Mouse (Mus musculus) adrenal gland, postnatal 4 days (tissue): Measurements from ENCODE around the gene Ssrp1. TPM values are rescaled to one million over a fixed set of nuclear protein-coding genes. Genes with fewer than 3 reads are reported as not detected.

Experiments used
- DNase-seq, 2 experiments: peaks; one replicate each; pipeline ENCODE4 v3.0.0; 2021 to 2022; ENCODE audit warnings: low spot score in 2 of 2, mixed read lengths in 2 of 2
- total RNA-seq, 2 experiments: library from RNA; stranded (reverse); gene quantifications; 2 replicates each; pipeline ENCODE4 v1.2.3; 2021

Ssrp1 gene
- total RNA-seq, 2 experiments from 2014 or later: 184 to 197 TPM

- DNase-seq: no peak
Measured at GRCm38 (mm10) chr2:85034169-85034568, 2.9 kb upstream of the Ssrp1 start.

- DNase-seq: no peak
Measured at GRCm38 (mm10) chr2:85036507-85037046, 457 bp upstream of the Ssrp1 start.

GRCm38 (mm10) chr2:85038336-85038735 is 1.3 kb downstream of the Ssrp1 start:
- no peak for DNase-seq

- DNase-seq: no peak
Measured at GRCm38 (mm10) chr2:85043623-85044022, 6.6 kb downstream of the Ssrp1 start.

GRCm38 (mm10) chr2:85046222-85046621 is 9.2 kb downstream of the Ssrp1 start:
- no peak for DNase-seq

GRCm38 (mm10) chr2:85047081-85047480 is 10.0 kb downstream of the Ssrp1 start:
- no peak for DNase-seq

GRCm38 (mm10) chr2:85047596-85048167 is 10.6 kb downstream of the Ssrp1 start, which contains the start of gene Tnks1bp1:
Gene Tnks1bp1 (plus strand): TSS chr2:85048022.
- peak; percentile 94 to 96 for DNase-seq

- DNase-seq: peak in 1 of 2 experiments; percentile 56
Measured at GRCm38 (mm10) chr2:85048168-85048751, 11.2 kb downstream of the Ssrp1 start.

- DNase-seq: no peak
Measured at GRCm38 (mm10) chr2:85049277-85049676, 12.2 kb downstream of the Ssrp1 start.

- DNase-seq: peak in 1 of 2 experiments; percentile 52
Measured at GRCm38 (mm10) chr2:85050001-85050634, 13.1 kb downstream of the Ssrp1 start.

GRCm38 (mm10) chr2:85050746-85051145 is 13.7 kb downstream of the Ssrp1 start:
- no peak for DNase-seq

GRCm38 (mm10) chr2:85053192-85053816 is 16.3 kb downstream of the Ssrp1 start:
- DNase-seq: no peak

GRCm38 (mm10) chr2:85056711-85057110 is 19.7 kb downstream of the Ssrp1 start:
- DNase-seq: no peak

- no peak for DNase-seq
Measured at GRCm38 (mm10) chr2:85059677-85060076, 22.6 kb downstream of the Ssrp1 start.

- peak in 1 of 2 experiments; percentile 53 for DNase-seq
Measured at GRCm38 (mm10) chr2:85060591-85061060, 23.6 kb downstream of the Ssrp1 start.

- peak in 1 of 2 experiments; percentile 30 for DNase-seq
Measured at GRCm38 (mm10) chr2:85061107-85061541, 24.1 kb downstream of the Ssrp1 start.

- DNase-seq: no peak
Measured at GRCm38 (mm10) chr2:85065141-85065875, 28.3 kb downstream of the Ssrp1 start.

GRCm38 (mm10) chr2:85066937-85067336 is 29.9 kb downstream of the Ssrp1 start:
- no peak for DNase-seq

- DNase-seq: no peak
Measured at GRCm38 (mm10) chr2:85067903-85068625, 31.0 kb downstream of the Ssrp1 start.

- no peak for DNase-seq
Measured at GRCm38 (mm10) chr2:85068626-85069025, 31.6 kb downstream of the Ssrp1 start.
